Mouse (Mus musculus): ENCODE data around the gene Ccsap.

Gene Ccsap

DNA sequence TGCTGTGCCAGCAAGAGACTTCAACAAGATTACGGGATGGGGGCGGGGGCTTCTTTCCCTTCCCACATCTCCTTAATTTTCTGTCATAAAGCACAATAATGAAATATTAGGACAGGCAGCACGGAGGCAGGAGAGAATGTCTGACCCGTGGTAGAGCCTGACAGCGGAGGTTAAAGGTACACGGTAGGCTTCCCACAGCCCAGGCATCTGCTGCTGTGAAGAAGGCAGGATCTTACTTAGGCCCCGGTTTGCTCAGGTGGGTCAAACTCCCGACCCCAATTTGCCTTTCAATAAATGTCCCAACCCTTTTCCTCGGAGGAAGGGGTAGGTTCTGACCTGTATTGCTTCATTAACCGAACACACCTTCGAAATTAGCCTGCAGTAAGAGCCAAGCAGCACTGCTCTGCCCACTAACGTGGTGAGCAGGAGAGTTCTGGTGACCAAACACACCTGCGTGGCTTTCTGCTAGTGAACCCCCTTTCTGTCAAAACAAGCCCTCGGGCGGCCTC is 54.7 kb downstream of the Ccsap start:
- no peak for DNase-seq (ENCODE audit: low read depth)

DNA sequence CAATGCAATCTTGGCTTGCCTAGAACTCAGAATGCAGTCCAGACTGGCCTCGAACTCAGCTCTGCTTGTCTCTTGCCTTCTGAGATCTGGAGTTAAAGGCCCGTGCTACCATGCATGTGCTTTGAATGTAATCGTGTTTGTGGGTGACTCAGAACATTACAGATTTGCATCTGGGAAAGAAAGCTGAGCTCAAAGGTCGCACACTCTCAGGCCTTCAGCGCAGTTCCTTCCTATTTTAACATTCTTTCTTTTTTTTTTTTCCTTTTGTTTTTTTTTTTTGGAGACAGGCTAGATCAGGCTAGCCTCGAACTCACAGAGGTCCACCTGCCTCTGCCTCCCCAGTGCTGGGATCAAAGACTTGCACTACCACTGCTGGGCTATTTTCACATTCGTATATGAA is 55.4 kb downstream of the Ccsap start:
- DNase-seq (ENCODE audit: low read depth) = no peak

DNA sequence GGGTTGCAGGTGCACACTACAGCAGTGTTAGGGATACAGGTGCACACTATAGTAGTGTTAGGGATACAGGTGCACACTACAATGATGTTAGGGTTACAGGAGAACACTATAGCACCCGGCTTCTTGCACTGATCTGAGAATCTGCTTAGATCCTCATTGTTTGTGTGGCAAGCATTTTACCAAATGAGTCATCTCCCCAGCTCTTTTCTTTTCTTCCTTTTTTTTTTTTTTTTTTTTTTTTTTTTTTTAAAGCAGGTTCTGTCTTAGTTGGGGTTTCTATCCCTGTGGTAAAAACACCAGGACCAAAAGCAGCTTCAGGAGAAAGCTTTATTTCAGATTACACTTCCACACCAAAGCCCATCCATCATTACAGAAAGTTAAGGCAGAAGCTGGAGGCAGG is 56.4 kb downstream of the Ccsap start:
- DNase-seq (ENCODE audit: low read depth) = no peak

DNA sequence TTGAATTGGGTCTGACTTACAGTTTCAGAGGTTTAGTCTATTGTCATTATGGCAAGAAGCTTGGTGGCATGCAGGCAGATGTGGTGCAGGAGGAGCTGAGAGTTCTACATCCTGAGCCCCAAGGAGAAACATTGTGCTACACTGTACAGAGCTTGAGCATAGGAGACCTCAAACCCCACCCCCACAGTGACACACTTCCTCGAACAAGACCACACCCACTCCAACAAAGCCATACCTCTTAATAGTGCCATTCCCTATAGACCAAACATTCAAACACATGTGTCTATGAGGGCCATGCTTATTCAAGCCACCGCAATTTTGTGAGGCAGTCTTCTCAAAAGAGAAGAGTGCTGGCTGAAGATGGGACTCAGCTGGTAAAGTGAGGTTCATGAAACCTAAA is 58.5 kb downstream of the Ccsap start:
- DNase-seq (ENCODE audit: low read depth) = no peak

DNA sequence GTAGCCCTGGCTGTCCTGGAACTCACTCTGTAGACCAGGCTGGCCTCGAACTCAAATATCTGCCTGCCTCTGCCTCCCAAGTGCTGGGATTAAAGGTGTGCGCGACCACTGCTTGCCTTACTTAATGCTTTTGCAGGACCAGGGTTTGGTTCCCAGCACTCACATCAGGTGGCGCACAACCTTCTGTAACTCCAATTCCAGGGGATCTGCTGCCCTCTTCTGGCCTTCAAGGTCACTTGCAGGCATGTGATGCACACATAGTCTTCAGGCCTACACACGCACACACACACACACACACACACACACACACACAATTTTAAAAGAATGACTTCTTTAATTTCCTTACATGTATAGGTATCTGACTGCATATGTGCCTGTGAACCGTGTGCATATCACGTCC is 59.1 kb downstream of the Ccsap start:
- DNase-seq (ENCODE audit: low read depth) = no peak

DNA sequence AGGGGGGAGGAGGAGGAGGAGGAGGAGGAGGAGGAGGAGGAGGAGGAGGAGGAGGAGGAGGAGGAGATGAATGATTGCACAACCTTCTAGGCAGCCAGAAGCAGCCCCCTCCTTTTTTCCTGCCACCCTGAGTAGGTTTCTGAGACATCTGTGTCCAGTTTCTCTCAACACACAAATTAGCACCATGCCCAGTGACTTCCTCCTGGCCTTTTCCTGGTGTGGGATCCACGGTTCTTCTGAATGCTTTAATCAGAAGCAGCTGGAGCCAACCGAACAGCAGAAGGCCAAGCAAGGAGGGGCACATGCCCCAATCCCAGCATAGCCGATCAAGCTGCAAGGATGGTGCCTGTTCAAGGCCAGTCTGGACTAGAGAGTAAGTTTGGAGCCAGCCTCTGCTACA is 60.1 kb downstream of the Ccsap start:
- no peak for DNase-seq (ENCODE audit: low read depth)

DNA sequence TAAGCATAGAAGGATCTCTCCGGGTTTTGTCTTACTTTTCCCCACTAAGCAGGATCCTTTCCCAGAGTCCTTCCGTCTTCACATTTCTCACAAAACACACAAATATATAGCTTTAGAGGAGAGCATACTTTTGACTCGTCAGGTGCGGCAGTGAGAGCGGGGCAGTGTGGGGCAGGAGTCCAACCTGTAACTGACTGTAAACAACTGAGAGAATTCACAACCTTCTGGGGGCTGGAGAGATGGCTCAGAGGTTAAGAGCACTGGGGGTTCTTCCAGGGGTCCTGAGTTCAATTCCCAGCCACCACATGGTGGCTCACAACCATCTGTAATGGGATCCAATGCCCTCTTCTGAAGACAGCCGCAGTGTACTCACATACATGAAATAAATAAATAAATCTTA is 60.6 kb downstream of the Ccsap start:
- no peak for DNase-seq (ENCODE audit: low read depth)

DNA sequence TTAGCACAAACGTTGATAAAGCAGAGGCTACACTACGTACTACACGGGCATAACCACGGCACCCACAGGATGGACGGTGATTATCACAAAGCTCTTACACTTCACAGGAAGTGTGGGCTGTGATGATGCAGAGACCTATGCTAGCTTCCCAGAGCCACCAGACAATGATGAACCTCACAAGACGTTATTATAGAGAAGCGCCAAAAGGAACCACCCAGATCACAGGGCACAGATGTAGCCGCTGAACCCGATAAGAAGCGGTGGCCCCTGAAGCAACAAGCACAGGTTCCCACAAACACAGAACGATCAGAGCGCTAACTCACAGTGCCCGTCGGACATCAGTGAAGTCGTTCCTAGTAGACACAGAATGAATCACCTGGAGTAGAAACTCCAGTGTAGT is 62.1 kb downstream of the Ccsap start:
- DNase-seq (ENCODE audit: low read depth) = no peak

DNA sequence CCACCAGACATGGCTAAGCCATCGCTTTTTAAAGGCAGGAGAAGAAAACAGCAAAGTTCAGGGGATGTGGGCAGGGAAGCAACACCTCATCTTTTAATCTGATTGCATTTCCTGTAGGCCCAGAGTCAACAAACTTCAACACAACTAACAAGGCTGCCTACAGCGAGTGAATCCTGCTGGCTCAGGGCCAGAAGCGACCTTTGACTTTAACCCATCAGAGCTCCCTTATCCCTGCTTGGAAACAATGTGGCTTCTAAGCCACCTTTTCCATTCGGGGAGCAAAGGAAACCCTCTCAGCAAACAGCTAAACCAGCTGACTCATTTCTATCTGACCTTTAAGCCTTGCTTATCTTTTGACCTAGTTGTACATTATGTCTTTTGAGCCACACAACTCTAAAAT is 63.3 kb downstream of the Ccsap start:
- DNase-seq (ENCODE audit: low read depth) = no peak

DNA sequence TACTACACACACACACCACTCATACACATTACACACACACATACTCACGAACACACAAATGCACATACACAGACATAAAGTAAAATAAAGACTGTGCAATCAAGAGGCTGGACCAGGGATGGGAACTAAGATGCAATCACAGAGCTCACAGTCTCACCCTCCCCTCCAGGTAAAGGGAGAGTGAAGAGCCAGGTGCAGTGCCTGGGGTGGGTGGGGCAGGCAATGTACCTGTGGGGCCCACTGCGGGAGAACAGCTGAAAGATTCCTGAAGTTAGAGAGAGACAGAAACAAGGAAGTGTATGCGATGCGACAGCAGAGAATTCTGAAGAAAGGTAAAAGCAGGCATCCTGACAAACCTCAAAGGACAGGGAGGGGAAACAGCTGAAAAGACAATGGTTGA is 65.2 kb downstream of the Ccsap start:
- DNase-seq (ENCODE audit: low read depth) = no peak

DNA sequence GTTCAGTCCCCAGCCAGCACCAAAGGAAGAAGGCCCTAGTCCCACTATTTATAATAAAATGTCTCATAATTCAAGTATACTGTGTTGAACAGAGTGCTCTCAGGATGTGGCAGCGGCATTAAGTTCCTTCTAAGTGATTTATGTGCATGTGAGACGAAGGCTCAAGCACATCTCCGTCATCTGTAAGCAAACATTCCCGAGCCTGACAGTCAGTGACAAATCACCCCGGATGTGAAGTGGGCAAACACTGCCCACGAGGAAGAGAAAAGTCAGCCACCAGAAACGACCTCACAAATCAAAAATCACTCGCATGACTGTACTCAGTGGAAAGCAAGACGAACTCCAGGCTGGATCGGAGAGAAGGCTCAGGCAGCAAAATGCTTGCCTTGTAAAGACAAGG is 66.1 kb downstream of the Ccsap start:
- no peak for DNase-seq (ENCODE audit: low read depth)

DNA sequence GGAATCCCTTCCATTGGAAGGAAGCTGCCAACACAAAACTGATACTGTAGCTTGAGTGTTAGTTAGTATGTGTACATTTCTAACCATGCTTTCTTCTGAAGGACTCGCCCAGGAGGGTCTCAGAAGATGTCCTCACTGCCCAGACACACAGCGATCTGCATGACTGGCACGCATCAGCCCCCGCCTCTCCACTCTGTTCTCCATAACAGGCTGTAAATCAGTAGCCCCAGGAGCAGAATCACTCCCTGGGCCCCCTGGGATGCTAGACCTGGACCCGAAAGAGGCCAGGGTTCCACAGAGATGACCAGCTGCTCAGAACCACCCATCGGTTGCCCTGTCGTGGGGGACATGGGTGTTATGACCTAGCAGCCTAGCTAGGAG is 68.2 kb downstream of the Ccsap start:
- no peak for DNase-seq (ENCODE audit: low read depth)

DNA sequence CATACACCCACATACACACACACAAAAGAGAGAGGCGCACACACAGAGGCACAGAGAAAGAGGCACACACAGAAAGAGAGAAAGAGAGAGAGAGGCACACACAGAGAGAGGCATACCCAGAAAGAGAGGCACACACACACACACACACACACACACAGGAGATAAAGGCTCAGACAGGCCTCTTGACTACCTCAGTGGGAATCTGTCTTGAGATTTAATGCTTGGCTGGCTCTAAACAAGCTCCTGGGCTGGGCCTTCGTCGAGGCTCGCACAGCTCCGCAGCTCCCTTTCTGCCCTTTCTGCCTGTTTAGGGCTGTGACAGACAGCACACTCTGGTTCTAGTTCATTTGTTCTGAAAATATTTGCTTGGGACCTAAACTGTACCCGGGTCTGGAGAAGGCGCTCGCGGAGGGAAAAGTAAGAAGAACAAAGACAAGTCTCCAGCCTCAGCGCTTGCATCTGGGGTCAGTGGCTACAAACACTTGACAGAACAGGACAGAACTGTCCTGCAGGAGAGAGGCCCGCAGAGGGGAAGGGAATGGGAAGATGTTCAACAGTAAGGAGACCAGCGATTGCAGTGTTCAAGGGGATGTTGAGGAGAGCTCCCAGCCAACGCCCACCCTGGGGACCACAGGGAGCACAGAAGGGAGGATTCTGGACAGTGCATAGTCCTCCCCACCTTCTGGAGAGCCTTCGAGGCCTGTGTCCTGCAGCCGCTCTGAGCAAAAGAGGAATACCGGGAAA is 68.7 kb downstream of the Ccsap start:
- DNase-seq (ENCODE audit: low read depth) = no peak

All from fibroblast of lung, adult 2 months (primary cell).